Mouse (Mus musculus) thymus, adult 2 months (tissue): ENCODE results near the gene Atad3a.

Experiments
- CTCF ChIP-seq: fragments of 200-500 bp; IDR thresholded peaks from 2 replicates; pipeline ENCODE4 v1.5.1; 2012; ENCODE audit warnings: mild to moderate bottlenecking, control low read depth, low read length, moderate library complexity, borderline replicate concordance; ENCODE audit not compliant: control insufficient read depth, poor library complexity, insufficient read depth; ENCODE audit errors: extremely low read depth
- POLR2A ChIP-seq: fragments of 200-500 bp; IDR thresholded peaks from 2 replicates; pipeline ENCODE4 v1.6.1; 2012; ENCODE audit warnings: mild to moderate bottlenecking, low read length, control low read depth, moderate library complexity; ENCODE audit not compliant: control insufficient read depth, poor library complexity, insufficient read depth; ENCODE audit errors: extremely low read depth

GRCm38 (mm10) chr4:155770626-155771025 lies 9.7 kb upstream of the Atad3a start:
- TF ChIP-seq CTCF (no peak), POLR2A (no peak)
